Mouse (Mus musculus) hindbrain, embryonic 16.5 days (tissue): ENCODE measurements at regions not wholly inside any gene's neighbourhood (a gene's known extent, or its start where the extent isn't known, plus 50 kb on each side); places are given as distances from the start of the nearest gene placed in this dataset.

Source experiments
- ATAC-seq: fragments of 200-750 bp; cut with Nextera tagmentation; 2 replicates; pipeline ENCODE4 v1.8.0; 2017; ENCODE audit warnings: moderate TSS enrichment, moderate library complexity
- H3K27ac ChIP-seq: fragments of 300-500 bp; sonication (generic); 2 replicates; pipeline ENCODE4 v1.5.1; 2014; ENCODE audit warnings: low read depth, mild to moderate bottlenecking, control low read depth, low read length, moderate library complexity
- H3K27me3 ChIP-seq: fragments of 300-500 bp; sonication (generic); replicated peaks from 2 replicates; pipeline ENCODE4 v1.6.1; 2014; ENCODE audit warnings: low read length; ENCODE audit not compliant: control insufficient read depth, insufficient read depth
- H3K36me3 ChIP-seq: fragments of 300-500 bp; sonication (generic); 2 replicates; pipeline ENCODE4 v1.6.1; 2014; ENCODE audit warnings: mild to moderate bottlenecking, low read length, moderate library complexity, mixed read lengths; ENCODE audit not compliant: control insufficient read depth, insufficient read depth
- H3K4me1 ChIP-seq: fragments of 300-500 bp; sonication (generic); 2 replicates; pipeline ENCODE4 v1.6.1; 2014; ENCODE audit warnings: low read depth, low read length; ENCODE audit not compliant: control insufficient read depth, insufficient read depth
- H3K4me2 ChIP-seq: fragments of 300-500 bp; sonication (generic); 2 replicates; pipeline ENCODE4 v1.6.1; 2014; ENCODE audit warnings: mild to moderate bottlenecking, low read length, control low read depth, moderate library complexity
- H3K4me3 ChIP-seq: fragments of 300-500 bp; sonication (generic); 2 replicates; pipeline ENCODE4 v1.5.1; 2014; ENCODE audit warnings: mild to moderate bottlenecking, low read length, control low read depth, moderate library complexity
- H3K9ac ChIP-seq: fragments of 300-500 bp; sonication (generic); 2 replicates; pipeline ENCODE4 v1.6.1; 2014; ENCODE audit warnings: low read depth, mild to moderate bottlenecking, control low read depth, low read length, moderate library complexity
- H3K9me3 ChIP-seq: fragments of 300-500 bp; sonication (generic); 2 replicates; pipeline ENCODE4 v1.6.1; 2014; ENCODE audit warnings: mild to moderate bottlenecking, low read length, moderate library complexity; ENCODE audit not compliant: control insufficient read depth
- WGBS: fragments of 180-500 bp; shearing (Covaris S2); extraction: QIAGEN DNeasy Blood & Tissue Kit; methylation state at CpG from one replicate; pipeline ENCODE4 v1.1.7; 2014; 5-methylcytosine and 5-hydroxymethylcytosine counted together

GRCm38 (mm10) chr12:107814926-107815325 lies 188.5 kb downstream of the Bcl11b start:
- no peaks in the 10 kb centered on the region for H3K4me1 ChIP-seq
- no peak overlapping the region for H3K4me2 ChIP-seq
- H3K36me3 ChIP-seq: no peaks in the 10 kb centered on the region
- H3K4me3 ChIP-seq: no peak overlapping the region
- 0 out of 2 replicates have a peak, but pooled peaks cover 4% of the 10 kb centered on the region for H3K9me3 ChIP-seq
- 89% methylated on average over 7 of the region's 7 CpGs for WGBS
- no peak for ATAC-seq
- no peak overlapping the region for H3K27ac ChIP-seq
- H3K27me3 ChIP-seq: no peaks in the 10 kb centered on the region
- H3K9ac ChIP-seq: no peak overlapping the region

- no peak for ATAC-seq
- Histone ChIP-seq H3K27ac (no peak overlapping the region), H3K9me3 (no peaks in the 10 kb centered on the region), H3K27me3 (no peaks in the 10 kb centered on the region), H3K9ac (no peak overlapping the region), H3K4me3 (no peak overlapping the region), H3K4me2 (no peak overlapping the region), H3K36me3 (no peaks in the 10 kb centered on the region), H3K4me1 (no peaks in the 10 kb centered on the region)
- 89% methylated on average over 5 of the region's 5 CpGs for WGBS
Observed at GRCm38 (mm10) chr12:107823768-107824394, 179.5 kb downstream of the Bcl11b start.

GRCm38 (mm10) chr12:107825921-107826320 lies 177.5 kb downstream of the Bcl11b start:
- no peak overlapping the region for H3K27ac ChIP-seq
- no peak overlapping the region for H3K4me2 ChIP-seq
- no peaks in the 10 kb centered on the region for H3K4me1 ChIP-seq
- no peak overlapping the region for H3K4me3 ChIP-seq
- H3K27me3 ChIP-seq: no peaks in the 10 kb centered on the region
- WGBS: 89% methylated on average over 4 of the region's 4 CpGs
- ATAC-seq: no peak
- H3K36me3 ChIP-seq: no peaks in the 10 kb centered on the region
- no peaks in the 10 kb centered on the region for H3K9me3 ChIP-seq
- H3K9ac ChIP-seq: no peak overlapping the region

- Histone ChIP-seq H3K9me3 (no peaks in the 10 kb centered on the region), H3K4me1 (no peaks in the 10 kb centered on the region), H3K27ac (no peak overlapping the region), H3K4me2 (no peak overlapping the region), H3K27me3 (no peaks in the 10 kb centered on the region), H3K9ac (no peak overlapping the region), H3K36me3 (no peaks in the 10 kb centered on the region), H3K4me3 (no peak overlapping the region)
- no peak for ATAC-seq
- 35% methylated on average over 13 of the region's 13 CpGs for WGBS
Observed at GRCm38 (mm10) chr12:107831400-107832128, 171.8 kb downstream of the Bcl11b start.

GRCm38 (mm10) chr12:107833001-107833400 lies 170.4 kb downstream of the Bcl11b start:
- 96% methylated on average over 8 of the region's 8 CpGs for WGBS
- H3K9me3 ChIP-seq: no peaks in the 10 kb centered on the region
- ATAC-seq: no peak

GRCm38 (mm10) chr12:107834512-107834911 lies 168.9 kb downstream of the Bcl11b start:
- Histone ChIP-seq H3K27ac (no peak overlapping the region), H3K9ac (no peak overlapping the region), H3K4me2 (no peak overlapping the region), H3K4me1 (no peaks in the 10 kb centered on the region), H3K9me3 (no peaks in the 10 kb centered on the region), H3K36me3 (no peaks in the 10 kb centered on the region), H3K4me3 (no peak overlapping the region), H3K27me3 (no peaks in the 10 kb centered on the region)
- WGBS: 83% methylated on average over 5 of the region's 5 CpGs
- ATAC-seq: no peak

More at GRCm38 (mm10) chr12:107833001-107833400, 170.4 kb downstream of the Bcl11b start:
- no peak overlapping the region for H3K4me3 ChIP-seq
- H3K36me3 ChIP-seq: no peaks in the 10 kb centered on the region
- H3K9ac ChIP-seq: no peak overlapping the region
- no peak overlapping the region for H3K4me2 ChIP-seq
- no peak overlapping the region for H3K27ac ChIP-seq
- no peaks in the 10 kb centered on the region for H3K27me3 ChIP-seq
- no peaks in the 10 kb centered on the region for H3K4me1 ChIP-seq

- Histone ChIP-seq H3K4me1 (no peaks in the 10 kb centered on the region), H3K4me2 (no peak overlapping the region), H3K9ac (no peak overlapping the region), H3K4me3 (no peak overlapping the region), H3K9me3 (no peaks in the 10 kb centered on the region), H3K36me3 (no peaks in the 10 kb centered on the region), H3K27ac (no peak overlapping the region), H3K27me3 (no peaks in the 10 kb centered on the region)
- 92% methylated on average over 12 of the region's 12 CpGs for WGBS
- no peak for ATAC-seq
Observed at GRCm38 (mm10) chr12:107837741-107838140, 165.7 kb downstream of the Bcl11b start.

GRCm38 (mm10) chr12:107844631-107845030 lies 158.8 kb downstream of the Bcl11b start:
- ATAC-seq: no peak
- H3K4me2 ChIP-seq: no peak overlapping the region
- H3K36me3 ChIP-seq: no peaks in the 10 kb centered on the region
- no peak overlapping the region for H3K9ac ChIP-seq
- H3K9me3 ChIP-seq: no peaks in the 10 kb centered on the region
- 89% methylated on average over 5 of the region's 5 CpGs for WGBS
- H3K4me1 ChIP-seq: no peaks in the 10 kb centered on the region
- no peak overlapping the region for H3K4me3 ChIP-seq
- H3K27me3 ChIP-seq: no peaks in the 10 kb centered on the region
- no peak overlapping the region for H3K27ac ChIP-seq

GRCm38 (mm10) chr12:107850591-107850990 lies 152.8 kb downstream of the Bcl11b start:
- Histone ChIP-seq H3K9ac (no peak overlapping the region), H3K27me3 (no peaks in the 10 kb centered on the region), H3K9me3 (no peaks in the 10 kb centered on the region), H3K4me1 (no peaks in the 10 kb centered on the region), H3K4me2 (no peak overlapping the region), H3K27ac (no peak overlapping the region), H3K4me3 (no peak overlapping the region), H3K36me3 (no peaks in the 10 kb centered on the region)
- ATAC-seq: no peak
- WGBS: 85% methylated on average over 7 of the region's 7 CpGs
